Mouse (Mus musculus): ENCODE results near the gene Orm2.

Gene Orm2

GRCm38 (mm10) chr4:63405683-63406082 lies 43.4 kb downstream of the Orm2 start:
- DNase-seq (ENCODE audit: low spot score), result no peak

- DNase-seq (ENCODE audit: low spot score), result no peak
These were observed 46.0 kb downstream of the Orm2 start for GRCm38 (mm10) chr4:63408247-63408646.

GRCm38 (mm10) chr4:63408649-63409048 lies 46.4 kb downstream of the Orm2 start:
- peak; percentile 37 for DNase-seq (ENCODE audit: low spot score)

- no peak for DNase-seq (ENCODE audit: low spot score)
These were observed 47.2 kb downstream of the Orm2 start for GRCm38 (mm10) chr4:63409317-63409907.

- DNase-seq (ENCODE audit: low spot score), result no peak
These were observed 47.8 kb downstream of the Orm2 start for GRCm38 (mm10) chr4:63409908-63410582.

- peak; percentile 87 for DNase-seq (ENCODE audit: low spot score)
These were observed 48.3 kb downstream of the Orm2 start for GRCm38 (mm10) chr4:63410583-63410934.

GRCm38 (mm10) chr4:63411222-63411621 lies 49.0 kb downstream of the Orm2 start:
- no peak for DNase-seq (ENCODE audit: low spot score)

- DNase-seq (ENCODE audit: low spot score), result no peak
These were observed 52.7 kb downstream of the Orm2 start for GRCm38 (mm10) chr4:63414951-63415350.
